Mouse (Mus musculus) cerebellum, postnatal 14 days (tissue): ENCODE results near the gene Smox.

Experiments
- DNase-seq, 2 experiments: peaks; one replicate each; pipeline ENCODE4 v3.0.0; 2021; ENCODE audit warnings: mixed read lengths in 2 of 2

Smox gene

DNA sequence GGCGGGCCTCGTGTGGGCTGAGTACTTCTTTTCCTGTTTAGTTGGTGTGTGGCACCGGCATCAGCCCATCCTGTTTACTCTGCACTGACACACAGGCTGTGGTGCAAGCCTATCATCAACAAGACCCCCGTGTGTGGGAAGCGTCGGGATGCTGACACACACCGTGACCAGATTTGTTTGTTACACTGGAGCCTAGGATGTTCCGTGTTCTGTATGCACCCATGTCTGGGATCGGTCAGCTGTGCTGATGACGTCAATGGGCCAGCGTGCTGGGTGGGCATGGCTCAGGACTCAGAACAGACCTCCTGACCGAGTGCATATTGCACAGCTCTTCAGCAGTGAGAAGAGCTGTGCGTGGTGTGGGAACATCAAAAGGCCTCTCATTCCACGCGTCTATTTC, 6.2 kb upstream of the Smox start:
- DNase-seq = no peak

GRCm38 (mm10) chr2:131486046-131486445, 5.2 kb upstream of the Smox start:
- DNase-seq = no peak

GRCm38 (mm10) chr2:131487337-131487736, 4.0 kb upstream of the Smox start:
- DNase-seq = no peak

- DNase-seq = no peak
These were observed 3.0 kb upstream of the Smox start for GRCm38 (mm10) chr2:131488261-131488660.

- no peak for DNase-seq
These were observed 2.4 kb upstream of the Smox start for GRCm38 (mm10) chr2:131488870-131489269.

DNA sequence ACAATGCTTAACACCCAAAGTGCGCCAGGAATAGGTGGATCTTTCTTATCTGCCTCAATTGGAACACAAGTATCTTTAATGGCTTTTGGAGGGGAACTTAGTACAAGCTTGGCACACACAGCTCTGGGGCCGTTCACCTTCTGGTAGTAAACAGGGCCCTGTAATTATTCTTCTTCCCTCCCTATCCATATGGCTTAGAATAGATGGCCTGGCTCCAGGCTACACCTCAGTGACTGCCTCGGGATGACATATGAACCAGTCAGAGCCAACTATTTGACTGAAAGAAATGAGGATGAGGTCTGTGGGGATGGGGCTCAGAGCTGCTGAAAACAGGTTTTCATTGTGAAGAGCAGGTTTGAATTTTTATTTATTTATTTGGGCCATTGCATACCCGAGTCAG, 1.7 kb upstream of the Smox start:
- DNase-seq = peak; percentile 86 to 88

DNA sequence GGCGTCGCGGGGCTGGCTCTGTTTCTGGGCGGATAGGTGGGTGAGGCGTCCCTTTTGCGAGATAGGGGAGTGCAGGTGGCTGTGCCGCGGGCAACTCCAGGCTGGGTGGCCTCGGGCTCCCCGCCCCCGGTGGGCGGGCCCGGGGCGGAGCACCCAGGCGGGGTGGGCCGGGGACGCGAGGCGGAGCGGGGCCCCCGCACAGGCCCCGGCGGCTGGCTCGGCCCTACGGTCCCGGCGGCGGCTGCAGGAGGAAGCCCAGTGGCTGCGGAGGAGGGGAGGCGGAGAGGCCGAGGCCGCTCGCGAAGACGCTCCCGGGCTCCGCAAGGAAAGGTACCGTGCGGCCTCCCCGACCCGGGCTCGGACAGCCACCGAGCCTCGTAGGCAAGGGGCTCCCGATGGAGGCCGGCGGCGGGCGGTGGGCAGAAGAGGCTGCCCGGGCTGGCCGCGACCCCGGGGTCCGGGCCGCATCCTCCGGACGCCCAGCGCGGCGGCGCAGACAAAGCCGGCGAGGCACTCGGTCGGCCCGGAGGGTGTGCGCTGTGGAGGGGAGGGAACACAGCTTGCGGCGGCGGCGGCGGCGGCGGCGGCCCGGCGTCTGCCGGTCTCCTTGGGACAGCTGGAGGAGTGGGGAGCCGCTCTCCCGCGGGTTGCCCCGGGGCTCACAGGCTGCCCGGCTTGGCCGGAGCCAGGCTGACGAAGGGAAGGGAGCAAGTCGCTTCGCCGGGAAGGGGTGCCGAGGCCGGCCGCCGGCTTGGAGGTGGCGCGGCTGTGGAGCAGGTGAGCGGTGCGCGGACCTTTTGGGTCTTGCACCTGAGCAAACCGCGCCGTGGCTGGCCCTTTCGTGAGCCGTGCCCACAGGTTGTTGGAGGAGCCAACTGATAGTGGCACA, 655 bp downstream of the Smox start:
- DNase-seq = peak; percentile 78 to 88

GRCm38 (mm10) chr2:131492596-131493139, 1.4 kb downstream of the Smox start:
- DNase-seq = no peak

DNA sequence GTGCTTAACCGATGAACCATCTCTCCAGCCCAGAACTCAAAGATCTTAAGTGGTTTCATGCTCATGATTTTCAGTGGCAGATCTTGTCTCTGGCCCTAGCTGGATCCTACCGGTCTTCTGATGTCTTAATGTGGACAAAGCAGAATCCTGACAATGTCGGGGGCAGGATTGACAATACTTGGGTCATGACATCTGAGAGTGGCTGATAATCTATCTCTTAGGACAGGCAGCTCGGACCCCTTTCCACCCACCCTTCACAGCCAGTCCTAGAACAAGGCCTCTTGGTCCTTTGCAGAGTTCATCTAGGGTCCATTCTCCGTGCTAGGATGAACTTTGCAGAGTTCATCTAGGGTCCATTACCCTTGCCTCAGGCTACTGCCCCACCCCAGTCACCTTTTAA, 2.1 kb downstream of the Smox start:
- peak in 1 of 2 experiments; percentile 6 for DNase-seq

DNA sequence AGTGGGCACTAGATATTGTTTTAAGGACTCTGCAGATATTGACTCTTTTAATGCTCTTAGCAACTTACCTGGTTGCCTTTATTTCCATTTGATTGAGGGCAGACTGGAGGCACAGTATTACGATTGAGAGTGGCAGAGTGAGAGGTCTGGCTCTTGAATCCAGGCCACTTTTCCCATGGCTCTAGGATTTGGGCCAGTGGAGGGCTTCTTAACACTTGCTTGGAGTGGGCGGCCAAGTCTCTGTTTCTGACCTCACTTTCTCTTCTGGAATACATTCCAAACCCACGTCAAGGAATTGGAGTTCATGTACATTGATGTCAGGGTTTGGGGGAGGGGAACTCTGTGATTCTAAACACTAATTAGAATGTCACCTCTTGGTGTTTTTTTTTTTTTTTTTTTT, 4.0 kb downstream of the Smox start:
- peak in 1 of 2 experiments; percentile 58 for DNase-seq

DNA sequence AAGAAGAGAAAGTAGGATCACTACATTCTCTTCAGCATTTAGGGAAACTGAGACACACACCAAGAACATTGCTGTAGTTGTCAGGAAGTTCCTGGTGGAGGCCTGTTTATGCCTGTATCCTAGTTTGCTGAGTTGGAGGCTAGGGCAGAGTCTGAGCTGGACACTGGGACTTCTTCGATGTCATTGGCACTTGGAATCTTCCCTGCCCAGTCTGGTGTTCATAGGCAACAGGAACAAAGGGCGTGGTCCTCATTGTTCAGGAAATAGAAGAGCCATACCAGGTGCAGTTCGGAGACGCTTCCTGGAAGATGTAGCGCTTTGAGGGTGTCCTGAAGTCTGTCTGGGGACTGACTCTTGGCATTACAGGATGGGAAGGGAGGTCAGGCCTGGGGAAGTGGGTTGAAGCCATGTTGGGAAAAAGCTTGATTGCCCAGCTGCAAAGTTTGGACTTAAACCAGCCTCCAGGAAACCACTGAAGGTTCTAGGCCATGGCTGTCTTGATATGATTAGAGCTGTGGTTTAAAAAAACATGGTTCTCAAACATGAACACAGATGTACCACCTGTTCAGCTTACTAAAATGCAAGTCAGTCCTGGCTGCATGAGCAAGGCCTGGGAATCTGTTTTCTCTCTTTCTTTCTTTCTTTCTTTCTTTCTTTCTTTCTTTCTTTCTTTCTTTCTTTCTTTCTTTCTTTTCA, 5.0 kb downstream of the Smox start:
- DNase-seq = no peak

- DNase-seq = no peak
These were observed 6.0 kb downstream of the Smox start for GRCm38 (mm10) chr2:131497224-131497856.

DNA sequence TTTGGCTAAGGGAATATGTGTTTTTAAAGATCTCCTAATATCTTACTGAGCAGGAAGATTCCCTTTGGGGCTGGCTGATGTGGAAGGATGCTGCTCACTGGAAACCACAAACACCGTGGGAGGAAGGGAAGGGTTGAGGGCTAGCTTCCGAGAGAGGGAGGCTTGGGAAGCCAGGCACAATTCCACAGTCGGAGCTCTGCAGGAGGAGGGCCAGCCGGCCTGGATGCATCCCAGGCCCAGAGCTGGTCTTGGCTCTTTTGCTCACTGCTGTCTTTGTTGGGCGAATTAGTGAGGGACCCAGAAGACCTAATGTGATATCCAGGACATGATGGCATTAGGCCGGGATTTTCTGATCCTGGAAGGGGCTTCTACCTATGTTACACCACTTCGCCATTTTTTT, 6.9 kb downstream of the Smox start:
- peak; percentile 67 to 78 for DNase-seq

GRCm38 (mm10) chr2:131499290-131499845, 8.1 kb downstream of the Smox start:
- DNase-seq = no peak

- no peak for DNase-seq
These were observed 10.6 kb downstream of the Smox start for GRCm38 (mm10) chr2:131501886-131502285.

GRCm38 (mm10) chr2:131502561-131502960, 11.3 kb downstream of the Smox start:
- DNase-seq = no peak

DNA sequence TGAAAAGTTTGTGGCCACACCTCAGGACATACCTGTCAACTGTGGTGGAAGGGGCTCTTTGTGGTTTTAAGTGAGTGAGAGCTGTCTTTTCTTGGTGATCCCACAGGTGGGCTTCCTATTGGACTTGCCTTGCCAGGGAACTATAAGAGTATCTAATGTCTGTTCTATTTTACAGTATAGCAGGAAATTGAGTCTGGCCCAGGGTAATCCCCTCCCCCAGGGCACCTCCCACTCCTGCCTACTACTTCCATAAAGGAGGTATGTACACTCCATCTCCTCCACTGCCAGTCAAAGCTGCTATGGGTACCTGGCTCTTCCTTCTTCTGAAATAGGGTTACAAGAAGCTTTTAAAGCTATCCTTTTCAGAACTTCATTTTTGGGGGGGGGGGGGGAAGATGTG, 14.1 kb downstream of the Smox start:
- no peak for DNase-seq

GRCm38 (mm10) chr2:131506358-131506757, 15.1 kb downstream of the Smox start:
- DNase-seq = no peak

DNA sequence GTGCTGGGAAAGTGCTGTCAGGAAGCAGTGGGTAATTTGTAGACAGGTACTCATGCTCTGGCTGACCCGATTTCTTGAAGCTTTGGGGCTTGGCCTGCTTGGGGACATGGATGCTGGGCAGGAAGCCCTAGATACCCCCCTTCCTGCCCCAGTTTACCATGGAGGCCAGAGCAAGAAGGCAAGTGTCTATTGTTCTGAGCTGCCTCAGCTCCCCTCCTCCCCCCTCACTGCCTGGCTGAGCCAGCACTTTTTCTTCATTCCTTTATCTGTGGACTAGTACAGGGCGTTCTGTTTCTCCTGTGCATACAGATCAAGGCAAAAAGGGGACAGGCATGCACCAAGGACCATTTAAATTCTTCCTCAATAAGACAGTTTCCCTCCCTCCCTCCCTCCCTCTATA, 17.2 kb downstream of the Smox start:
- no peak for DNase-seq

DNA sequence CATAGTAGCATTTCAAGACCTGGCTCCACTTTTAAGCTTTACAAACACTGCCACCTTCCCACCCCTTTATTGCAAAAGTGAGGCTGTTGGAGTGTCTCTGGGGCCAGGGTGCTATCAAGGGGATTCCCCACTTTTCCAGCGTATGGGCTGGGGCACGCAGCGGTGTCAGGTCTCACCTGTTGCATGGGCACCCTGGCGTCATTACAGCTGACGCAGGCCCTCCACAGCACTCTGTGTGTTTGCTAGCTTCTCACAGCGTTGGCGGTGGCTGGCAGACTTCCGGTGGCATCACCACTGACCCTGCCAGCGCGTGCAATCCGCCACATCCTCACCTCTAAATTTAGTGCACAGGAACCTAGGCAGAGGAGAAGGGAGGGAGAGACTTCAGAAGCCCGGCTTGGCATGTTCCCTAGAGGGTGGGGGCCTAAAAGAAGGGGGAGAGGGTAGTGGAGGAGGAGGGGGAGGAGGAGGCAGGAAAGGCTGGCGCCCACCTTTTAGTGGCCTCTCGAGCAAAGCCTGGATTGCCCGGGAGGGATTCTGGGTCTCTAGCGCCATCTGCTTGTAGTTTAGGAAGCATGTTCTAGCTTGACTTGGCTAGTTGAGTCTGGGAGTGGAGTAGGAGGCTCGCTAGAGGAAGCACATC, 18.5 kb downstream of the Smox start:
- DNase-seq = peak; percentile 80 to 81

DNA sequence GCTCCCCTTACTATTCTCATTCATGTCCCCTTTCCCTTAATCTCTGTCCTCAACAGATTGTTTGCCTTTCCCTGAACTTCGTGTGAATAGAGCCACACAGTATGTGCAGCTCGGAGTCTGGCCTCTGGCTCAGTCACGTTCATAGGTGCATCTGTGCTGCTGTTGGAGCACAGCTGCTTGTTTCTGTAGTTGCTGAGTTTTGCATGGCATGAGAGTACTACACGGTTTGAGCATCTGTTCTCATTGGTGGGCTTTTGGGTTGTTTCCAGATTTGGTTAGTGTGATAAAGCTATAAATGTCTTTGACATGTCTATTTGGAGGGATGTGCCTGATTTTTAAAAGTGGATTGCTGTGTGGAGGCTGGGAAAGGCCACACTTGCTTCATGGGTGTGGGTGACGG, 19.2 kb downstream of the Smox start:
- DNase-seq = no peak

DNA sequence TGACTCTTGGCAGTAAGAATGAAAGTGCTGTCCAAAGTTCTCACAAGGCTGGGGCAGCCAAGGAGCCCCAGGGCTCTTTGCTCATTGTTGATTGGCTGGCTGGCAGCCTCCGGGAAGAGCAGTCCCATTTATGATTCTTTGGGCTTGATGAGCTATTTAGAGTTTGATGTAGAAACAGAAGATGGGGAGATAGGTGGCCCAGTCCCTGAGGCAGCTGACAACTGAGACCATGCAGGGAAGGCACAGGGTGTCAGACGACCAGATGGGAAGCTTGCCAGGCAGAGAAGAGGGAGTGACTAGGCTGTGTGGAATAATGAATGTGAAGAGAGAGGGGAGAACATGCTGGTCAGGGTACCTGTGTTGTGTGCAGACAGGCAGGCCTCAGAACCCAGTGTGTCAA, 22.2 kb downstream of the Smox start:
- peak in 1 of 2 experiments; percentile 53 for DNase-seq
